Mouse (Mus musculus) liver, embryonic 14.5 days (tissue): ENCODE measurements around the gene Kif5c.

ENCODE experiments used
- CTCF ChIP-seq: IDR thresholded peaks from 2 replicates; pipeline ENCODE4 v1.5.1; 2016; ENCODE audit warnings: antibody characterized with exemption, low read depth, control low read depth
- EP300 ChIP-seq: IDR thresholded peaks from 2 replicates; pipeline ENCODE4 v1.6.1; 2016; ENCODE audit warnings: antibody characterized with exemption, low read depth

DNA sequence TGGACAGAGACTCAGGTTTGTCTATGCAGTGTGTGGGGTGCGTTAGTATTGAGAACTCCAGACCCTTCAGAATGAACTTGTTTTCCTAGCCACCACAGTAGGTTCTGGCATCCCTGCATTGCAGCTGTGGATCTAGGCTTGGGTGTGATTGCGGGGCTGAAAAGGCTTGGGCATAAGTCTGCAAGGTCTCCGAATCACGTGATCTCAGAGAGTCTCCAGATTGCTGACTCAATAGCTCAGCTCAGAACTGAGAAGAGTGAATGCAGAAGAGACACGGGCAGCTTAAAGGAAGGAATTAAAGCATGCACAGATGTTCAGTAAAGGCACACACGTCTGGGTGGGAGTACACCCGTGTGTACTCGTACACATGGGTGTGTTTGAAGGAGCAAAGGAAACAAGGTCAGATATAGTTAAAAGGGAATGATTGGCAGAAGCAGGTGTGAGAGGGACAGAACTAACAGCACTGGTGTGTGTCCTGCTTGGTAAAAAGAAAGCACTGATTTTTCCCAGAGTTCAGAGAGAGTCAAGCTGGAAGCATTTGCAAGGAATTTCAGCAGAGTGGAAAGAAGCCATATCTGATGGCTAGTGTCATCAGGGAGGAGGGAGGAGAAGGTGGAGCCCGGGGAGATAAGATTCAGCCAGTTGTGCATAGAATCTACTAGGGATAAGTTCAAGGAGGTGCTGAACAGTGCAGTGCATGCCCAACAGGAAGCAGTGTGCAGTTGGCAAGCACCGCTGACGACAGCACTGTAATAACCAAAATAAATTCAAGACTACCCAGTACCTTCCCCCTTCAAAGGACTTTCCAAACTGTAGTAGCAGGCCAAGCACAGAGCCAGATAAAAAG lies 130.9 kb downstream of the Kif5c start:
- no peak for TF ChIP-seq CTCF
- no peak for TF ChIP-seq EP300
